Mouse (Mus musculus) lung, adult 2 months (tissue): ENCODE data around the gene Traf3ip1. TPM values are rescaled to one million over a fixed set of nuclear protein-coding genes. Genes with fewer than 3 reads are reported as not detected.
A peak's percentile ranks its signal among the peaks of the same experiment; 100 is the strongest.

Experiments
- DNase-seq: peaks from one replicate; pipeline ENCODE4 v3.0.0; 2022
- H3K4me1 ChIP-seq: fragments of 200-500 bp; 2 replicates; pipeline ENCODE4 v1.6.1; 2011; ENCODE audit warnings: low read length; ENCODE audit not compliant: control insufficient read depth, insufficient read depth
- H3K4me3 ChIP-seq: fragments of 200-500 bp; replicated peaks from 2 replicates; pipeline ENCODE3; 2011; ENCODE audit warnings: low read depth, mild to moderate bottlenecking, control low read depth, low read length; ENCODE audit errors: extremely low read depth
- CTCF ChIP-seq: fragments of 200-500 bp; IDR thresholded peaks from 2 replicates; pipeline ENCODE4 v1.5.1; 2011; ENCODE audit warnings: mild to moderate bottlenecking, low read length, control low read depth; ENCODE audit not compliant: insufficient read depth
- POLR2A ChIP-seq: fragments of 200-500 bp; IDR thresholded peaks from 2 replicates; pipeline ENCODE4 v1.6.1; 2011; ENCODE audit warnings: low read depth, mild to moderate bottlenecking, control low read depth, low read length, borderline replicate concordance; ENCODE audit errors: extremely low read depth
- WGBS: fragments of 180-500 bp; shearing (Covaris S2); methylation state at CpG from one replicate; pipeline ENCODE4 v1.1.7; 2018; 5-methylcytosine and 5-hydroxymethylcytosine counted together
- polyA plus RNA-seq: library from polyadenylated mRNA; depleted of rRNA; stranded (reverse); fragments of >200 nt; gene quantifications from 2 replicates; pipeline ENCODE4 v1.2.3, GENCODE M21; 2012

Gene Traf3ip1
- polyA plus RNA-seq, 1 experiment: 20.2 TPM

GRCm38 (mm10) chr1:91454927-91455326 is 39.5 kb upstream of the Traf3ip1 start:
- TF ChIP-seq CTCF (no peak), POLR2A (no peak)
- Histone ChIP-seq H3K4me3 (no peak overlapping the region), H3K4me1 (peaks cover 35% of the 10 kb centered on the region)
- no peak for DNase-seq
- 86% methylated on average over 3 of the region's 3 CpGs for WGBS

- peaks cover 35% of the 10 kb centered on the region for H3K4me1 ChIP-seq
- DNase-seq: peak; percentile 72
- 28% methylated on average over 7 of the region's 7 CpGs for WGBS
- peak overlapping the region; percentile 3 for H3K4me3 ChIP-seq
- TF ChIP-seq CTCF (no peak), POLR2A (no peak)
These were observed 38.7 kb upstream of the Traf3ip1 start for GRCm38 (mm10) chr1:91455661-91456161.

GRCm38 (mm10) chr1:91456301-91456801 is 38.1 kb upstream of the Traf3ip1 start:
- TF ChIP-seq CTCF (no peak), POLR2A (peak; percentile 8; the same call in 1 of the 2 replicates)
- peak; percentile 80 for DNase-seq

GRCm38 (mm10) chr1:91457116-91457515 is 37.3 kb upstream of the Traf3ip1 start:
- 63% methylated on average over 4 of the region's 4 CpGs for WGBS
- TF ChIP-seq POLR2A (peak; percentile 32; the same call in 1 of the 2 replicates), CTCF (no peak)

More at GRCm38 (mm10) chr1:91456301-91456801, 38.1 kb upstream of the Traf3ip1 start:
- H3K4me1 ChIP-seq: peaks cover 35% of the 10 kb centered on the region
- WGBS: 6% methylated on average over 11 of the region's 11 CpGs
- peak overlapping the region; percentile 26 for H3K4me3 ChIP-seq

GRCm38 (mm10) chr1:91457698-91458097 is 36.7 kb upstream of the Traf3ip1 start:
- 21% methylated on average over 5 of the region's 5 CpGs for WGBS
- peak overlapping the region; percentile 44 for H3K4me3 ChIP-seq
- peaks cover 27% of the 10 kb centered on the region for H3K4me1 ChIP-seq
- 0 out of 2 replicates have a peak, but pooled peaks have one; percentile 9 for TF ChIP-seq POLR2A
- TF ChIP-seq CTCF: no peak
- peak; percentile 47 for DNase-seq

More at GRCm38 (mm10) chr1:91457116-91457515, 37.3 kb upstream of the Traf3ip1 start:
- peaks cover 28% of the 10 kb centered on the region for H3K4me1 ChIP-seq
- H3K4me3 ChIP-seq: no peak overlapping the region
- DNase-seq: peak; percentile 57

- WGBS: 5% methylated on average over 8 of the region's 8 CpGs
- TF ChIP-seq POLR2A (peak; percentile 34; the same call in 1 of the 2 replicates), CTCF (no peak)
- peaks cover 27% of the 10 kb centered on the region for H3K4me1 ChIP-seq
- peak overlapping the region; percentile 93 for H3K4me3 ChIP-seq
- DNase-seq: peak; percentile 74
These were observed 36.1 kb upstream of the Traf3ip1 start for GRCm38 (mm10) chr1:91458223-91458861.

GRCm38 (mm10) chr1:91459059-91459809 is 35.2 kb upstream of the Traf3ip1 start, which contains the start of gene Per2:
Gene Per2 (minus strand): TSS chr1:91459324.
- peak within 1 kb of the TSS; percentile 93 for H3K4me3 ChIP-seq
- peaks cover 27% of the 10 kb centered on the region for H3K4me1 ChIP-seq
- no peak; the same call in 1 of the 2 replicates for TF ChIP-seq POLR2A
- peak; percentile 39 for TF ChIP-seq CTCF
- WGBS: under 1% methylated on average over 91 of the region's 91 CpGs
- peak; percentile 99 for DNase-seq

- Histone ChIP-seq H3K4me3 (no peak overlapping the region), H3K4me1 (peaks cover 20% of the 10 kb centered on the region)
- no peak for DNase-seq
- TF ChIP-seq POLR2A (no peak), CTCF (no peak)
- WGBS: 33% methylated on average over 7 of the region's 7 CpGs
These were observed 34.4 kb upstream of the Traf3ip1 start for GRCm38 (mm10) chr1:91460069-91460468.

GRCm38 (mm10) chr1:91460564-91460963 is 33.9 kb upstream of the Traf3ip1 start:
- WGBS: 47% methylated on average over 4 of the region's 4 CpGs
- no peak for DNase-seq
- H3K4me3 ChIP-seq: no peak overlapping the region
- peaks cover 18% of the 10 kb centered on the region for H3K4me1 ChIP-seq
- no peak for TF ChIP-seq POLR2A
- TF ChIP-seq CTCF: no peak
